Mouse (Mus musculus): ENCODE measurements at regions not wholly inside any gene's neighbourhood (a gene's known extent, or its start where the extent isn't known, plus 50 kb on each side); places are given as distances from the start of the nearest gene placed in this dataset.

DNA sequence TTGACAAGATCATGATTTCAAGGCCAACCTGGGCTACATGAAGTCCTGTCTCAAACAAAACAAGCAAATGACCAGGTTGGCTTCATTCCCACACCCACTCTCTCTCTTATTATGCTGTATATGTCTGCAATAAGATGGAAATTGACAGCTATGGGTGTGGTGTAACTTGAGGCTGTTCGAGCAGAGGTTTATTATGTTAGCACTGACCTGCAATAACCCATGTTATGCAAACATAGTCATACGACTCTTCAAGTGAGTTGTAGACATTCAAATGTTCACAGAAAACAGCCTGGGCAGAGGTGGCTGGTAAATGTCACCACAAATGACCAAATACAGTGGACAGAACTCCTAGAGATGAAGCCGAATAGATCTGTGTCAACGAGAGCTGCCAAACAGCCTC, 196.2 kb downstream of the Tmsb4x start:
- H3K9me3 ChIP-seq (ENCODE audit: control insufficient read depth, low read length) = no peaks in the 10 kb centered on the region
- no peak overlapping the region for H3K27ac ChIP-seq
- ATAC-seq (ENCODE audit: insufficient read depth) = no peak
- no peaks in the 10 kb centered on the region for H3K4me1 ChIP-seq (replicated peaks; ENCODE audit: control insufficient read depth in 2 of 2, insufficient read depth in 2 of 2, low read length in 1 of 2)
- no peak overlapping the region for H3K4me3 ChIP-seq (ENCODE audit: insufficient read depth in 1 of 2, low read depth in 2 of 2, low read length in 2 of 2)
- H3K36me3 ChIP-seq (replicated peaks; ENCODE audit: control insufficient read depth, insufficient read depth, low read depth) = no peaks in the 10 kb centered on the region
- TF ChIP-seq EP300 (IDR thresholded peaks at IDR 0.05; ENCODE audit: low read depth) (no peak), CTCF (IDR thresholded peaks at IDR 0.05; ENCODE audit: low read depth) (no peak)
- no peak overlapping the region for H3K9ac ChIP-seq (replicated peaks)
- H3K27me3 ChIP-seq (ENCODE audit: control insufficient read depth, insufficient read depth, low read length) = no peaks in the 10 kb centered on the region
- WGBS (ENCODE audit: insufficient replicate concordance) = 48% methylated on average over 4 of the region's 4 CpGs
- no peak for DNase-seq (ENCODE audit: low read depth in 3 of 3, low spot score in 3 of 3)
- H3K4me2 ChIP-seq (ENCODE audit: low read depth) = no peak overlapping the region

- H3K27me3 ChIP-seq (ENCODE audit: control insufficient read depth, insufficient read depth, low read length) = no peaks in the 10 kb centered on the region
- H3K4me1 ChIP-seq (replicated peaks; ENCODE audit: control insufficient read depth in 2 of 2, insufficient read depth in 2 of 2, low read length in 1 of 2) = no peaks in the 10 kb centered on the region
- H3K9ac ChIP-seq (replicated peaks) = no peak overlapping the region
- no peaks in the 10 kb centered on the region for H3K9me3 ChIP-seq (ENCODE audit: control insufficient read depth, low read length)
- H3K4me3 ChIP-seq (ENCODE audit: insufficient read depth in 1 of 2, low read depth in 2 of 2, low read length in 2 of 2) = no peak overlapping the region
- H3K27ac ChIP-seq = no peak overlapping the region
- DNase-seq (ENCODE audit: low read depth in 3 of 3, low spot score in 3 of 3) = no peak
- H3K36me3 ChIP-seq (replicated peaks; ENCODE audit: control insufficient read depth, insufficient read depth, low read depth) = no peaks in the 10 kb centered on the region
- TF ChIP-seq EP300 (IDR thresholded peaks at IDR 0.05; ENCODE audit: low read depth) (no peak), CTCF (IDR thresholded peaks at IDR 0.05; ENCODE audit: low read depth) (no peak)
- no peak overlapping the region for H3K4me2 ChIP-seq (ENCODE audit: low read depth)
- WGBS (ENCODE audit: insufficient replicate concordance) = 33% methylated on average over 1 of the region's 1 CpGs
- no peak for ATAC-seq (ENCODE audit: insufficient read depth)
Measured at GRCm38 (mm10) chrX:167011977-167012542, 197.1 kb downstream of the Tmsb4x start.

- Histone ChIP-seq H3K9ac (replicated peaks) (no peak overlapping the region), H3K9me3 (ENCODE audit: control insufficient read depth, low read length) (no peaks in the 10 kb centered on the region), H3K27ac (no peak overlapping the region), H3K36me3 (replicated peaks; ENCODE audit: control insufficient read depth, insufficient read depth, low read depth) (no peaks in the 10 kb centered on the region), H3K4me3 (ENCODE audit: insufficient read depth in 1 of 2, low read depth in 2 of 2, low read length in 2 of 2) (no peak overlapping the region), H3K27me3 (ENCODE audit: control insufficient read depth, insufficient read depth, low read length) (no peaks in the 10 kb centered on the region), H3K4me2 (ENCODE audit: low read depth) (no peak overlapping the region), H3K4me1 (replicated peaks; ENCODE audit: control insufficient read depth in 2 of 2, insufficient read depth in 2 of 2, low read length in 1 of 2) (no peaks in the 10 kb centered on the region)
- DNase-seq (ENCODE audit: low read depth in 3 of 3, low spot score in 3 of 3) = no peak
- WGBS (ENCODE audit: insufficient replicate concordance) = 51% methylated on average over 4 of the region's 4 CpGs
- ATAC-seq (ENCODE audit: insufficient read depth) = no peak
- TF ChIP-seq CTCF (IDR thresholded peaks at IDR 0.05; ENCODE audit: low read depth) = no peak
- TF ChIP-seq EP300 (IDR thresholded peaks at IDR 0.05; ENCODE audit: low read depth) = no peak
Measured at GRCm38 (mm10) chrX:166995855-166996254, 213.3 kb downstream of the Tmsb4x start.

DNA sequence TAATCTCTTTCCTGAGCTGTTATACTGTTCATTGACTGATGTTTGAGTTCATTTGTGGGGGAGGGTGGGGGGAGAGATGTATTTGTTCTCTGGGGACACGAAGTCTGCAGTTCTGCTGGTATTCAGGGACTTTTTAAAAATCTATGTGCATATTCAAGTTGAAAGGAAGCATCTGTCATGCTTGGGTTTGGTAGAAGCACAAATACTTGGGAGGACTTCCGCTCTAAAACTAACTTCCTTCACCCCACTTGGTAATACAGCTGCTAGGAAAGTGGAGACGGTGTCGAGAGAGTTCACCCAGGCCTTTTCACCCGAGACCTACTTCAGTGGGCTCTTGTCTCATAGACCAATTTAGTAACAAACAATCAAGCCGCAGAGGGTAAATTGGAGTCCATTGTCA, 228.1 kb downstream of the Tmsb4x start:
- Histone ChIP-seq H3K27me3 (ENCODE audit: control insufficient read depth, insufficient read depth, low read length) (no peaks in the 10 kb centered on the region), H3K27ac (no peak overlapping the region), H3K9ac (replicated peaks) (no peak overlapping the region), H3K4me2 (ENCODE audit: low read depth) (no peak overlapping the region), H3K9me3 (ENCODE audit: control insufficient read depth, low read length) (no peaks in the 10 kb centered on the region), H3K4me1 (replicated peaks; ENCODE audit: control insufficient read depth in 2 of 2, insufficient read depth in 2 of 2, low read length in 1 of 2) (no peaks in the 10 kb centered on the region), H3K36me3 (replicated peaks; ENCODE audit: control insufficient read depth, insufficient read depth, low read depth) (no peaks in the 10 kb centered on the region), H3K4me3 (ENCODE audit: insufficient read depth in 1 of 2, low read depth in 2 of 2, low read length in 2 of 2) (no peak overlapping the region)
- WGBS (ENCODE audit: insufficient replicate concordance) = 45% methylated on average over 6 of the region's 6 CpGs
- ATAC-seq (ENCODE audit: insufficient read depth) (no peak), DNase-seq (ENCODE audit: low read depth in 3 of 3, low spot score in 3 of 3) (no peak)
- TF ChIP-seq CTCF (IDR thresholded peaks at IDR 0.05; ENCODE audit: low read depth) = no peak
- TF ChIP-seq EP300 (IDR thresholded peaks at IDR 0.05; ENCODE audit: low read depth) = no peak

DNA sequence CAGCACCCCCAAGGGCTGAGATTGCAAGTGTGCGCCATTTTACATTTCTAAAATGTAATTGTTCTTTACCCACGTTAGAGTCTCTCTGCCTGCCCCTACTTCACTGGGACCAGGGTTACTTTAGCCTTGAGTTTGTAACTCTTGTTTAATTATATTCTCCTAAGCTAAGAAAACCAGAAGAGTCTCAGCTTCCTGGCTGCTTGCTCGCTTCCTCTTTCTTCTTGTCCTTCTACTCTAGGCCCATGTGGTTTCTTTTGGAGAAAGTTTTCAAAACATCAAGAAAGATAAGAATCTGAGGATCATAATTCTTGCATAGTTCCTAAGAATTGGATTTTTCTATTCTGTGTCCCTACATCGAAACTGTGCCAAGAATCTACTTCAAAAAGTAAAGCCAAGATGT, 228.6 kb downstream of the Tmsb4x start:
- H3K36me3 ChIP-seq (replicated peaks; ENCODE audit: control insufficient read depth, insufficient read depth, low read depth) = no peaks in the 10 kb centered on the region
- H3K9me3 ChIP-seq (ENCODE audit: control insufficient read depth, low read length) = no peaks in the 10 kb centered on the region
- H3K27me3 ChIP-seq (ENCODE audit: control insufficient read depth, insufficient read depth, low read length) = no peaks in the 10 kb centered on the region
- DNase-seq (ENCODE audit: low read depth in 3 of 3, low spot score in 3 of 3) = no peak
- H3K4me3 ChIP-seq (ENCODE audit: insufficient read depth in 1 of 2, low read depth in 2 of 2, low read length in 2 of 2) = no peak overlapping the region
- 51% methylated on average over 4 of the region's 4 CpGs for WGBS (ENCODE audit: insufficient replicate concordance)
- H3K4me1 ChIP-seq (replicated peaks; ENCODE audit: control insufficient read depth in 2 of 2, insufficient read depth in 2 of 2, low read length in 1 of 2) = no peaks in the 10 kb centered on the region
- H3K27ac ChIP-seq = no peak overlapping the region
- H3K4me2 ChIP-seq (ENCODE audit: low read depth) = no peak overlapping the region
- TF ChIP-seq CTCF (IDR thresholded peaks at IDR 0.05; ENCODE audit: low read depth) (no peak), EP300 (IDR thresholded peaks at IDR 0.05; ENCODE audit: low read depth) (no peak)
- no peak for ATAC-seq (ENCODE audit: insufficient read depth)
- H3K9ac ChIP-seq (replicated peaks) = no peak overlapping the region

Data from liver, embryonic 14.5 days (tissue).